Mouse (Mus musculus): ENCODE results near the gene Arl2bp. TPM values are rescaled to one million over a fixed set of nuclear protein-coding genes. Genes with fewer than 3 reads are reported as not detected.

Arl2bp gene
- polyA plus RNA-seq, 1 experiment = 211 TPM

DNA sequence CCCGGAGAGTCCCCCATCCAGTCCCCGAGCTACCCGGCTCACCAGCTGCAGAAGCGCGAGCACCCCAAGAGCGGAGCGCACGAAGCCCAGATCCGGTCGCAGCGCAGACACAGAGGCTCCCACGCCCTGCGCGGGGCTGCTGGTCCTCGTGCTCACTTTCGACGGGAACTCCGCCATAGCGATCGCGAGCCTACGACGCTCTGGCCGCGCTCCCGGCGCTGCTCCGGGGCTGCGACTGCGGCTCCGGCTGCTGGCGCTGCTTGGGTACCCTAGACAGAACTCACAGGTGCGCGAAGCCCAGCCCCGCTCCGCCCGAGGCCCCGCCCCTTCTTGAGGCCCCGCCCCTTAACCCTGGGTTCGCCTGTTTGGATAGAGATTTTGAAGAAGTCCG lies 29.6 kb downstream of the Arl2bp start, which contains the start of gene Pllp:
Gene Pllp, minus strand, starts transcription at position 285 of the 391 bp plus-strand sequence.
- H3K4me3 ChIP-seq (replicated peaks; ENCODE audit: insufficient read depth, low read depth, low read length) = peak within 1 kb of the TSS; percentile 28
- TF ChIP-seq CTCF (IDR thresholded peaks at IDR 0.05; ENCODE audit: borderline replicate concordance, insufficient read depth, low read depth, low read length) = no peak
- TF ChIP-seq POLR2A (IDR thresholded peaks at IDR 0.05; ENCODE audit: borderline replicate concordance, insufficient read depth, low read length) = 0 out of 2 replicates have a peak, but pooled peaks have one; percentile 12
- no peak for DNase-seq
- H3K27me3 ChIP-seq (ENCODE audit: control insufficient read depth, insufficient read depth, low read length) = peaks cover 4% of the 10 kb centered on the region; the same call in 1 of the 2 replicates
- no peaks in the 10 kb centered on the region for H3K4me1 ChIP-seq (ENCODE audit: control insufficient read depth, insufficient read depth, low read length)
- no peak within 1 kb of the TSS; the same call in 1 of the 2 replicates for H3K27ac ChIP-seq (ENCODE audit: insufficient read depth, low read length)
- under 1% methylated on average over 41 of the region's 41 CpGs for WGBS

DNA sequence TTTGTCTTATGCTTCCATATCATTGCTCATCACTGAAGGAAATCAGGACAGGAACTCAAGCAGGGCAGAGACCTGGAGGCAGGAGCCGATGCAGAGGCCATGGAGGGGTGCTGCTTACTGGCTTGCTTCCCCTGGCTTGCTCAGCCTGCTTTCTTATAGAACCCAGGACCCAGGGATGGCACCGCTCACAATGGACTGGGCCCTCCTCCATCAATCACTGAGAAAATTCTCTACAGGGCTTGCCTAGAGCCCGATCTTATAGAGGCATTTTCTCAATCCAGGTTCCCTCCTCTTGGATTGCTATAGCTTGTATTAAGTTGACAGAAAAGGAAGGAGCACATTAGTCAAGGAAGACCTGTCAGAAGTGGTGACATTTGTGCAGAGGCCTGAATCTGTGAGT lies 30.2 kb downstream of the Arl2bp start:
- Histone ChIP-seq H3K4me1 (ENCODE audit: control insufficient read depth, insufficient read depth, low read length) (no peaks in the 10 kb centered on the region), H3K4me3 (replicated peaks; ENCODE audit: insufficient read depth, low read depth, low read length) (no peak overlapping the region), H3K27ac (ENCODE audit: insufficient read depth, low read length) (no peak overlapping the region), H3K27me3 (ENCODE audit: control insufficient read depth, insufficient read depth, low read length) (peaks cover 4% of the 10 kb centered on the region; the same call in 1 of the 2 replicates)
- 61% methylated on average over 3 of the region's 3 CpGs for WGBS
- TF ChIP-seq CTCF (IDR thresholded peaks at IDR 0.05; ENCODE audit: borderline replicate concordance, insufficient read depth, low read depth, low read length) (no peak), POLR2A (IDR thresholded peaks at IDR 0.05; ENCODE audit: borderline replicate concordance, insufficient read depth, low read length) (no peak)
- no peak for DNase-seq

DNA sequence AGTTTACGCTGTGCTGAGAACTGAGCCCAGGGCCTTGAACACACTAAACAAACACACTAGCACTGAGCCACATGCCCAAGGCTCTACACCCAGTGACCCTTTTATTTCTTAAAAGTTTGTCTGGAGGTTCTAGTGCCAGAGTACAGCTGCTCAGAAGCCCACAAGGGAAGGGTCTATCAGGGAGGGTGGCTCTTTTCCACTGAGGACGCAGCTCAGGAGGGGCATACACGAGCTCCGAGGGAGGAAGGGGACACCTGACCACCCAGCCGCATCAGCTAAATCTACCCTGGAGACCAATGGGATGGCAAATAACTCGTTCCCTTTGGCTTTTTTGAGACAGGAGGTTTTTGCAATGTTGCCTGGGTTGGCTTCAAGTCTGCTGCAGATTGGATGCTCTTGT lies 31.6 kb downstream of the Arl2bp start:
- no peak for DNase-seq
- Histone ChIP-seq H3K27ac (ENCODE audit: insufficient read depth, low read length) (no peak overlapping the region), H3K4me1 (ENCODE audit: control insufficient read depth, insufficient read depth, low read length) (no peaks in the 10 kb centered on the region), H3K27me3 (ENCODE audit: control insufficient read depth, insufficient read depth, low read length) (peaks cover 4% of the 10 kb centered on the region; the same call in 1 of the 2 replicates), H3K4me3 (replicated peaks; ENCODE audit: insufficient read depth, low read depth, low read length) (no peak overlapping the region)
- 88% methylated on average over 6 of the region's 6 CpGs for WGBS
- TF ChIP-seq CTCF (IDR thresholded peaks at IDR 0.05; ENCODE audit: borderline replicate concordance, insufficient read depth, low read depth, low read length) (no peak), POLR2A (IDR thresholded peaks at IDR 0.05; ENCODE audit: borderline replicate concordance, insufficient read depth, low read length) (no peak)

DNA sequence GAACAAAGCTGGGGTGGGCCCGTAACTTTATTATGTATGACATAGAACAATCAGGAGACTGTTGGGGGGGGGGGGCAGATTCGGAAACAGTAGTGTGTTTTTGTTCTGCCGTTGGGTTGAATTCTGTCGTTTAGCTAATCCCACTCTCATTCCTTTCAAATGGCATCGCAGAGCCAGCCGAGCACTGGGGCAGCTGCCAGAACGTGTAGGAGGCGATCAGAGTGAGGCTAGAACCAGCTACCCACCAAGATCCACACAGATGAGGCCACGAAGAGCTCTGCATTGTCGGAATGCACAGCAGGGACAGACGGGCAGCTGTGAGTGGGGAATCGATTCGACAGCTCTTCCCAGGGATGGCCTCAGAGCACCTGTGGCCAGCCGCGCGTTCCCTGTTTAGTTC lies 33.0 kb downstream of the Arl2bp start:
- DNase-seq = peak in 1 of 2 experiments; percentile 1
- Histone ChIP-seq H3K4me3 (replicated peaks; ENCODE audit: insufficient read depth, low read depth, low read length) (no peak overlapping the region), H3K4me1 (ENCODE audit: control insufficient read depth, insufficient read depth, low read length) (no peaks in the 10 kb centered on the region), H3K27ac (ENCODE audit: insufficient read depth, low read length) (no peak overlapping the region), H3K27me3 (ENCODE audit: control insufficient read depth, insufficient read depth, low read length) (peaks cover 4% of the 10 kb centered on the region; the same call in 1 of the 2 replicates)
- TF ChIP-seq CTCF (IDR thresholded peaks at IDR 0.05; ENCODE audit: borderline replicate concordance, insufficient read depth, low read depth, low read length) (no peak), POLR2A (IDR thresholded peaks at IDR 0.05; ENCODE audit: borderline replicate concordance, insufficient read depth, low read length) (no peak)
- 42% methylated on average over 16 of the region's 16 CpGs for WGBS

DNA sequence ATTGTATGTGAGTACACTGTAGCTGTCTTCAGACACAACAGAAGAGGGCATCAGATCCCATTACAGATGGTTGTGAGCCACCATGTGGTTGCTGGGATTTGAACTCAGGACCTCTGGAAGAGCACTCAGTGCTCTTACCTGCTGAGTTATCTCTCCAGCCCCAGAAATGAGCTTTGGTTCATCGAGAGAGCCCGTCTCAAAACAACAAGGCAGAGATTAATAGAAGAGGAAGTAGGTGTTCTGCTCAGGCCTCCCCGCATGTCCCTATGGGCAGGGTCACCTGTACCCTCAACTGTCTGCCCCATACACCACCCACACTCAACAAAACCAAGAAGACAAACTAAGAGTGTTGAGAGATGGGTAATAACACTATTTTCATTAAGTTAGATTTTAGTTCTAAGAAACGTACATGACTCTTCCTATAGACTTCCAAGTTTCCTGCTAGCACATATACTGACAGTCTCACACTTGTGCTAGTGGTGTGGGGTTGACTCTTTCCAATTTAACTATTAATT lies 34.1 kb downstream of the Arl2bp start:
- Histone ChIP-seq H3K4me1 (ENCODE audit: control insufficient read depth, insufficient read depth, low read length) (no peaks in the 10 kb centered on the region), H3K27ac (ENCODE audit: insufficient read depth, low read length) (no peak overlapping the region), H3K27me3 (ENCODE audit: control insufficient read depth, insufficient read depth, low read length) (peaks cover 4% of the 10 kb centered on the region; the same call in 1 of the 2 replicates), H3K4me3 (replicated peaks; ENCODE audit: insufficient read depth, low read depth, low read length) (no peak overlapping the region)
- WGBS = 92% methylated on average over 4 of the region's 4 CpGs
- no peak for DNase-seq
- TF ChIP-seq CTCF (IDR thresholded peaks at IDR 0.05; ENCODE audit: borderline replicate concordance, insufficient read depth, low read depth, low read length) = no peak
- TF ChIP-seq POLR2A (IDR thresholded peaks at IDR 0.05; ENCODE audit: borderline replicate concordance, insufficient read depth, low read length) = no peak

DNA sequence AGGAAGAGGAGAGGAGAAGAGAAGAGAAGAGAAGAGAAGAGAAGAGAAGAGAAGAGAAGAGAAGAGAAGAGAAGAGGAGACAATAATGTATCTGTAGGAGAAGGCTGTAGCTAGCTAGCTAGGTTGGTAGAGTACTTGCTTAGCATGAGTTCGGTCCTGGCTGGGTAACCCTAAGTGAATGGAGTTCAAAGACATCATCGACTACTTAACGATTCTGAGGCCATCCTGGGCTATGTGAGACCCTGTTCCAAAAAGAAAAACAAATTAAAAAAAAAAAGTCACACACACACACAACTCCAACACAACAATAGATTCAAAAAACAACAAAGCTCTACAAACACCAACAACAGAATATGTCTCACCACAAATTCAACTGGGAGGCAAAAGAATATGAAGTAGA lies 35.8 kb downstream of the Arl2bp start:
- Histone ChIP-seq H3K4me3 (replicated peaks; ENCODE audit: insufficient read depth, low read depth, low read length) (no peak overlapping the region), H3K27ac (ENCODE audit: insufficient read depth, low read length) (no peak overlapping the region), H3K4me1 (ENCODE audit: control insufficient read depth, insufficient read depth, low read length) (no peaks in the 10 kb centered on the region), H3K27me3 (ENCODE audit: control insufficient read depth, insufficient read depth, low read length) (no peaks in the 10 kb centered on the region; the same call in 1 of the 2 replicates)
- no peak for DNase-seq
- TF ChIP-seq CTCF (IDR thresholded peaks at IDR 0.05; ENCODE audit: borderline replicate concordance, insufficient read depth, low read depth, low read length) (no peak), POLR2A (IDR thresholded peaks at IDR 0.05; ENCODE audit: borderline replicate concordance, insufficient read depth, low read length) (no peak)
- WGBS = 56% methylated on average over 3 of the region's 3 CpGs

DNA sequence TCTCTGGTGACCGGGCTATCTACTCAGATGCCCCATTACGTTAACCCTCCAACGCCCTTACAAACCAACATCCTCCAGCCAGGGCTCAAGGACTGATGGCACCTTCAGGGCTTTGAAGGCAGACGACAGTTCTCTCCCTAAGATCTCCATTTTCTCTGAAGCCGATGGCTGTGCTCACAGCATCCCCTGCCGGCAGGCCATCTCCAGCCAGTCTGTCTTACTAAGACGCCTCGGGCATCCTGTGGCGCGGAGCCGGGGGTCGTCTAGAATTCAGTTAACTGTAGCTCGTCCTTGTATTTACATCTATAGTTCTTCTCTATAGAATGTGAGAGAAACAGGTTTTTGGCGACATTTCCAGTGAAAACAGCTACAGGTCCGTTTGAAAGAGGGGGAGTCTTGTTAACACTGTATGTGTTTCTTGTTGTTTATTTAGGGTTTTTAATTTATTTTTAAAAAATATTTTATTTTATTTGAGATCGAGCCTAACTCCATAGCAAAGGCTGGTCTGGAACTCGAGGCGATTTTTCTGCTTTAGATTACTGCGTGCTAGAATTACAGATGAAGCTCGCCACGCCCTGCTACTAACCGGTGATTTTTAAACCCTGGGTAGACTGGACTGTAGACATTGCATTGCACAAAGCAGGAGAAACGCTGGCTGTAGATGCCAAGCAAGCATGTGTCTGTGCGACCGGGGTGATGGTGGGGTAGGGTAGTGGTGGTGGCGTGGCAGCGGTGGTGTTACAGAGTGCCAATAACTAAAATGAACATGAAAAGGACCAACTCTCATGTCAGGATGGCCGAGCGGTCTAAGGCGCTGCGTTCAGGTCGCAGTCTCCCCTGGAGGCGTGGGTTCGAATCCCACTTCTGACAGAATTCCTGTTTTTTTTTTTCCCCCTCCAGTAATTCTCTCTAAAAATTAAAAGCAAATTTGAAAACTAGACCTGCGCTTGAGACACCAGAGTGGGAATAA lies 36.7 kb downstream of the Arl2bp start:
- WGBS = under 1% methylated on average over 35 of the region's 35 CpGs
- Histone ChIP-seq H3K27ac (ENCODE audit: insufficient read depth, low read length) (no peak overlapping the region), H3K4me1 (ENCODE audit: control insufficient read depth, insufficient read depth, low read length) (no peaks in the 10 kb centered on the region), H3K4me3 (replicated peaks; ENCODE audit: insufficient read depth, low read depth, low read length) (peak overlapping the region; percentile 62), H3K27me3 (ENCODE audit: control insufficient read depth, insufficient read depth, low read length) (no peaks in the 10 kb centered on the region)
- TF ChIP-seq POLR2A (IDR thresholded peaks at IDR 0.05; ENCODE audit: borderline replicate concordance, insufficient read depth, low read length) (no peak), CTCF (IDR thresholded peaks at IDR 0.05; ENCODE audit: borderline replicate concordance, insufficient read depth, low read depth, low read length) (peak; percentile 59; the same call in 1 of the 2 replicates)
- DNase-seq = peak; percentile 69 to 75
